Mouse (Mus musculus) C2C12 (cell line): ENCODE measurements around the gene Snph. TPM values are rescaled to one million over a fixed set of nuclear protein-coding genes. Genes with fewer than 3 reads are reported as not detected.

Experiments
- H3K27me3 ChIP-seq: one replicate; pipeline ENCODE4 v1.6.1; 2011; ENCODE audit not compliant: control insufficient read depth, insufficient read depth, insufficient read length
- H3K36me3 ChIP-seq: one replicate; pipeline ENCODE4 v1.6.1; 2011; ENCODE audit not compliant: control insufficient read depth, insufficient read depth
- H3K4me3 ChIP-seq: one replicate; pipeline ENCODE4 v1.5.1; 2011; ENCODE audit warnings: mild to moderate bottlenecking, control low read depth; ENCODE audit not compliant: poor library complexity, insufficient read depth, severe bottlenecking
- H3K79me2 ChIP-seq: one replicate; pipeline ENCODE4 v1.6.1; 2011; ENCODE audit not compliant: control insufficient read depth, insufficient read depth
- H3K79me3 ChIP-seq: one replicate; pipeline ENCODE4 v1.6.1; 2011; ENCODE audit warnings: low read depth, control low read depth
- H3ac ChIP-seq: one replicate; pipeline ENCODE3; 2011; ENCODE audit warnings: low read depth; ENCODE audit not compliant: control insufficient read depth, insufficient read length
- CEBPB ChIP-seq: IDR thresholded peaks from one replicate; pipeline ENCODE4 v1.6.1; 2011; ENCODE audit warnings: low read depth, mild to moderate bottlenecking, control low read depth, moderate library complexity
- CTCF ChIP-seq: IDR thresholded peaks from one replicate; pipeline ENCODE4 v1.5.1; 2011; ENCODE audit not compliant: control insufficient read depth, insufficient read depth, insufficient read length
- FOSL1 ChIP-seq: IDR thresholded peaks from one replicate; pipeline ENCODE4 v1.8.0; 2011; ENCODE audit warnings: mild to moderate bottlenecking, low read length; ENCODE audit not compliant: poor library complexity, insufficient read depth, severe bottlenecking
- MAX ChIP-seq: IDR thresholded peaks from one replicate; pipeline ENCODE4 v1.6.1; 2011; ENCODE audit warnings: mild to moderate bottlenecking, control low read depth
- MYOD1 ChIP-seq: IDR thresholded peaks from one replicate; pipeline ENCODE4 v1.6.1; 2011; ENCODE audit warnings: low read depth; ENCODE audit not compliant: control insufficient read depth, insufficient read length
- MYOG ChIP-seq: IDR thresholded peaks from one replicate; pipeline ENCODE4 v1.6.1; 2011; ENCODE audit not compliant: control insufficient read depth, insufficient read length; ENCODE audit errors: extremely low read depth
- USF1 ChIP-seq: IDR thresholded peaks from one replicate; pipeline ENCODE4 v1.6.1; 2011; ENCODE audit warnings: low read depth, mild to moderate bottlenecking, control low read depth, moderate library complexity
- polyA plus RNA-seq: library from polyadenylated mRNA; unstranded; fragments of >200 nt; fragmentation: generic; extraction: Trizol; gene quantifications from one replicate; pipeline ENCODE4 v1.2.1, GENCODE M21; 2012; ENCODE audit warnings: missing spikeins

Snph gene
- polyA plus RNA-seq, 1 experiment = not detected

- TF ChIP-seq CTCF (no peak), MYOD1 (no peak), USF1 (no peak)
Observed at GRCm38 (mm10) chr2:151602106-151602505, 30.3 kb downstream of the Snph start.

GRCm38 (mm10) chr2:151598068-151598467 is 34.3 kb downstream of the Snph start:
- H3K79me2 ChIP-seq = no peaks in the 10 kb centered on the region
- H3K36me3 ChIP-seq = no peaks in the 10 kb centered on the region
- no peak overlapping the region for H3K4me3 ChIP-seq
- no peak for TF ChIP-seq CEBPB
- no peak for TF ChIP-seq CTCF
- no peak for TF ChIP-seq MAX
- no peak for TF ChIP-seq USF1
- no peak overlapping the region for H3ac ChIP-seq
- no peaks in the 10 kb centered on the region for H3K79me3 ChIP-seq
- H3K27me3 ChIP-seq = peaks cover 76% of the 10 kb centered on the region

More at GRCm38 (mm10) chr2:151602106-151602505, 30.3 kb downstream of the Snph start:
- Histone ChIP-seq H3K27me3 (peaks cover 60% of the 10 kb centered on the region), H3ac (no peak overlapping the region), H3K4me3 (no peak overlapping the region), H3K36me3 (no peaks in the 10 kb centered on the region), H3K79me3 (no peaks in the 10 kb centered on the region), H3K79me2 (no peaks in the 10 kb centered on the region)

GRCm38 (mm10) chr2:151587306-151587705 is 45.1 kb downstream of the Snph start:
- H3K27me3 ChIP-seq = peaks cover 8% of the 10 kb centered on the region
- H3K36me3 ChIP-seq = no peaks in the 10 kb centered on the region
- H3K79me3 ChIP-seq = no peaks in the 10 kb centered on the region
- TF ChIP-seq USF1 = no peak
- TF ChIP-seq MYOG = no peak
- TF ChIP-seq MYOD1 = no peak
- TF ChIP-seq FOSL1 = no peak
- TF ChIP-seq CEBPB = no peak
- TF ChIP-seq CTCF = no peak
- no peak for TF ChIP-seq MAX
- H3ac ChIP-seq = no peak overlapping the region
- H3K4me3 ChIP-seq = no peak overlapping the region
- H3K79me2 ChIP-seq = no peaks in the 10 kb centered on the region

- Histone ChIP-seq H3K36me3 (no peaks in the 10 kb centered on the region), H3K79me2 (no peaks in the 10 kb centered on the region), H3K27me3 (peaks cover 4% of the 10 kb centered on the region), H3ac (no peak overlapping the region), H3K79me3 (no peaks in the 10 kb centered on the region), H3K4me3 (no peak overlapping the region)
- TF ChIP-seq CTCF = no peak
- no peak for TF ChIP-seq USF1
- TF ChIP-seq MYOD1 = no peak
- TF ChIP-seq CEBPB = no peak
- no peak for TF ChIP-seq MYOG
- no peak for TF ChIP-seq FOSL1
Observed at GRCm38 (mm10) chr2:151586807-151587206, 45.6 kb downstream of the Snph start.

- no peaks in the 10 kb centered on the region for H3K79me2 ChIP-seq
- peaks cover 3% of the 10 kb centered on the region for H3K27me3 ChIP-seq
- no peak overlapping the region for H3ac ChIP-seq
- TF ChIP-seq CEBPB (no peak), MAX (no peak), CTCF (no peak), FOSL1 (no peak), USF1 (no peak), MYOD1 (no peak), MYOG (no peak)
- no peaks in the 10 kb centered on the region for H3K36me3 ChIP-seq
- no peak overlapping the region for H3K4me3 ChIP-seq
- H3K79me3 ChIP-seq = no peaks in the 10 kb centered on the region
Observed at GRCm38 (mm10) chr2:151585934-151586333, 46.5 kb downstream of the Snph start.

GRCm38 (mm10) chr2:151580945-151581344 is 51.4 kb downstream of the Snph start:
- Histone ChIP-seq H3K27me3 (peaks cover 7% of the 10 kb centered on the region), H3K4me3 (no peak overlapping the region), H3K79me2 (no peaks in the 10 kb centered on the region), H3ac (no peak overlapping the region), H3K36me3 (no peaks in the 10 kb centered on the region), H3K79me3 (no peaks in the 10 kb centered on the region)
- TF ChIP-seq MYOD1 = no peak
- no peak for TF ChIP-seq CTCF
- TF ChIP-seq MYOG = no peak
- TF ChIP-seq FOSL1 = no peak
- TF ChIP-seq USF1 = no peak
- TF ChIP-seq CEBPB = no peak
- no peak for TF ChIP-seq MAX
